ENCODE assay signal across 17 mouse cellular contexts in genomic region chr7:46479793-46480192, GRCm38 (mm10).
DNase-seq lines count a peak whose midpoint lies in the region; ATAC-seq lines count a peak whose summit lies in the region.
"Had no signal": no experiment of that assay in that cellular context is flagged by ENCODE, and none has a peak within 500 bp of the region (broad histone marks: within the 10 kb centered on the region; RNA-seq: fewer than 3 reads in every experiment).

No protein-coding gene starts in this region.

- 53% methylated on average over 6 of the region's 6 CpGs for WGBS in neural tube, embryonic 15.5 days

- no peaks in the 10 kb centered on the region for H3K27me3 ChIP-seq in neural tube, embryonic 15.5 days (replicated peaks)
- H3K27me3 ChIP-seq: forebrain, embryonic 15.5 days; heart, embryonic 15.5 days; Patski had no signal

- no peak overlapping the region for H3K9ac ChIP-seq in neural tube, embryonic 15.5 days (replicated peaks)
- H3K9ac ChIP-seq: forebrain, embryonic 15.5 days; heart, embryonic 15.5 days; hindbrain, embryonic 14.5 days had no signal

- peaks cover 20% of the 10 kb centered on the region for H3K4me1 ChIP-seq in neural tube, embryonic 15.5 days

- H3K9me3 ChIP-seq in neural tube, embryonic 15.5 days (replicated peaks) = no peaks in the 10 kb centered on the region
- H3K9me3 ChIP-seq: forebrain, embryonic 15.5 days; heart, embryonic 15.5 days had no signal

- H3K36me3 ChIP-seq in neural tube, embryonic 15.5 days = no peaks in the 10 kb centered on the region
- H3K36me3 ChIP-seq: forebrain, embryonic 15.5 days; heart, embryonic 15.5 days had no signal

- H3K27ac ChIP-seq in neural tube, embryonic 15.5 days (replicated peaks) = peak overlapping the region; percentile 58; the same call in 1 of the 2 replicates
- H3K27ac ChIP-seq: forebrain, embryonic 15.5 days; gastrocnemius, adult 2 months; heart, embryonic 15.5 days; hindbrain, embryonic 14.5 days had no signal

- ATAC-seq in frontal cortex, adult (ENCODE audit: low TSS enrichment) = peak; percentile 83; the same call in 1 of the 2 replicates
- ATAC-seq in neural tube, embryonic 15.5 days (ENCODE audit: low FRiP score) = no peak
- ATAC-seq: forebrain, embryonic 15.5 days; Patski had no signal

- no peak for DNase-seq in frontal cortex, postnatal 10 days (ENCODE audit: low spot score in 2 of 2)
- no peak for DNase-seq in neural tube, embryonic 10.5 days (ENCODE audit: extremely low spot score, low spot score)
- DNase-seq in cerebellum, adult 11-12 months = peak; percentile 79
- peak; percentile 57 to 63 for DNase-seq in cerebellum, postnatal 36 days
- DNase-seq in urinary bladder, postnatal 25 days (ENCODE audit: low spot score) = no peak
- no peak for DNase-seq in kidney, adult 9 months
- DNase-seq: gastrocnemius, adult 2 months; heart, adult 11 months; kidney, adult 2 months; kidney, postnatal 36 days; lung, postnatal 14 days had no signal

- no peak overlapping the region for H3K4me2 ChIP-seq in neural tube, embryonic 15.5 days
- H3K4me2 ChIP-seq: forebrain, embryonic 15.5 days; heart, embryonic 15.5 days; hindbrain, embryonic 14.5 days had no signal

- no peak overlapping the region for H3K4me3 ChIP-seq in neural tube, embryonic 15.5 days (replicated peaks)
- H3K4me3 ChIP-seq: forebrain, embryonic 15.5 days; gastrocnemius, adult 2 months; heart, embryonic 15.5 days had no signal

Comparison
In these comparisons a context has a peak if more than half of its experiments do, and no peak if none do; other contexts are left out.
1. DNase-seq: peak in cerebellum, adult 11-12 months (single experiment) and cerebellum, postnatal 36 days (2 of 2); none in frontal cortex, postnatal 10 days (0 of 2), neural tube, embryonic 10.5 days (single experiment), urinary bladder, postnatal 25 days (single experiment) and kidney, adult 9 months (single experiment).